Mouse (Mus musculus): ENCODE measurements around the gene Trim65. TPM values are rescaled to one million over a fixed set of nuclear protein-coding genes. Genes with fewer than 3 reads are reported as not detected.
A peak's percentile ranks its signal among the peaks of the same experiment; 100 is the strongest.

Gene Trim65
- polyA plus RNA-seq, 1 experiment from 2014 or later = 2.1 TPM

DNA sequence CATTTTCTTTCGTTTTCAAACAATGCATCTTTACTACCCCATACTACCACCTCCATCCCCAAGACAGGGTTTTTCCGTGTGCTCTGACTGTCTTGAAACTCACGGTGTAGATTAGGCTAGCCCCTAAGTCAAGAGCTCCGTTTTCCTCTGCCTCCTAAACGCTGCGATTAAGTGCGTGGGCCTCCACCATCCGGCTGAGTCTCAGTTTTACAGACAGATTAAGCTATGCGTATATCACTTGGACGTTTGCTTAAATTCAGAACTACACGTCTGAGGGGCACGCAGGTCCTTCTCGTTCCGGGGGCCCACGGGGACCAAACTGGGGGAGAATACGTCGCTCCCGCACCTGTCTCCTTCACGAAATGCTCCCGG is 7.2 kb upstream of the Trim65 start:
- Histone ChIP-seq H3K27me3 (no peaks in the 10 kb centered on the region), H3K4me2 (peak overlapping the region; percentile 59), H3K36me3 (peaks cover 48% of the 10 kb centered on the region), H3K4me1 (replicated peaks) (peaks cover 20% of the 10 kb centered on the region), H3K27ac (peak overlapping the region; percentile 78), H3K4me3 (replicated peaks) (peak overlapping the region; percentile 92), H3K9me3 (no peaks in the 10 kb centered on the region), H3K9ac (replicated peaks) (peak overlapping the region; percentile 83)
- under 1% methylated on average over 20 of the region's 20 CpGs for WGBS
- no peak for ATAC-seq (ENCODE audit: insufficient number of reproducible peaks, insufficient read depth, low FRiP score, low TSS enrichment, low read depth)

DNA sequence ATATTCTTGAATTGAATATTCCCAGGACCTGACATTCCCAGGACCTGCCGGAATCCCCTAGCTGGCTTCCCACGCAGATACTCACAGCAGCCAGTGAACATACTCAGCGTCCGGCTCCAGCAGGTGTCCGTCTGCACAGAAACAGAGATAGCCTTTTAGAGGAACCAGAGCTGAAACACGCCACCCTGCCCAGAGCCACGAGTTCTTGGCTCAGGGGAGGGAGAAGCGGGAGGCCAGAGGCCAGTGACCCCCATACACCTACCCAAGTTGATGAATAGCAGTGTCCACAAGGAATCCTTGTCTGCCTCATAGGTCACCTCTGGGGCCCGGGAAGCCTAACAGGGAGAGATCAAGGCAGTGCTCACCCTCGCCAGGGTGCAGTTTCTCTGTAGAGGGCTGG is 3.2 kb upstream of the Trim65 start:
- H3K9me3 ChIP-seq = no peaks in the 10 kb centered on the region
- peaks cover 47% of the 10 kb centered on the region for H3K36me3 ChIP-seq
- 79% methylated on average over 10 of the region's 10 CpGs for WGBS
- H3K27ac ChIP-seq = no peak overlapping the region
- ATAC-seq (ENCODE audit: insufficient number of reproducible peaks, insufficient read depth, low FRiP score, low TSS enrichment, low read depth) = no peak
- no peak overlapping the region for H3K9ac ChIP-seq (replicated peaks)
- H3K27me3 ChIP-seq = no peaks in the 10 kb centered on the region; the same call in none of the 2 replicates
- no peak overlapping the region for H3K4me2 ChIP-seq
- H3K4me3 ChIP-seq (replicated peaks) = no peak overlapping the region
- H3K4me1 ChIP-seq (replicated peaks) = peaks cover 42% of the 10 kb centered on the region

DNA sequence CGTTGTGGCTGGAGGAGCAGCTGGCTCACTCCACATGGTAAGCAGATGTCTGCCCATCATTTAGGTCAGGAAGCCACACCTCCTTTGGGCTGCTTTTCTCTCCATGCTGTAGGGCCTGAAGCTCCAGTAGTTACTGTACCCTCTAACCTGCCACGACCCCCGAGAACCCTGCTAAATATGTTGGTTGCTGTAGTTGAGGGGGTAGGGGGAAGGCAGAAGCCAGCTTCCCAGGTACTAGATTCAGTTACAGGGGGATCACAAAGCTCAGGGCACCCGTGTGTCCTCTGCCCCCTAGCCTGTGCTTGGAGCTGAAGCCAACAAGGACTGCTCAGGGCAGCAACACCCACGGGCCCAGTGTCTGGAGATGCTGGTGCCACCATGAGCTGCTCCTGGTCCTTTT is 2.6 kb upstream of the Trim65 start:
- Histone ChIP-seq H3K27ac (peak overlapping the region; percentile 12; the same call in 1 of the 2 replicates), H3K36me3 (peaks cover 48% of the 10 kb centered on the region), H3K9me3 (no peaks in the 10 kb centered on the region), H3K4me1 (replicated peaks) (peaks cover 42% of the 10 kb centered on the region), H3K9ac (replicated peaks) (no peak overlapping the region), H3K27me3 (no peaks in the 10 kb centered on the region; the same call in none of the 2 replicates), H3K4me2 (no peak overlapping the region), H3K4me3 (replicated peaks) (no peak overlapping the region)
- ATAC-seq (ENCODE audit: insufficient number of reproducible peaks, insufficient read depth, low FRiP score, low TSS enrichment, low read depth) = no peak
- 54% methylated on average over 5 of the region's 5 CpGs for WGBS

DNA sequence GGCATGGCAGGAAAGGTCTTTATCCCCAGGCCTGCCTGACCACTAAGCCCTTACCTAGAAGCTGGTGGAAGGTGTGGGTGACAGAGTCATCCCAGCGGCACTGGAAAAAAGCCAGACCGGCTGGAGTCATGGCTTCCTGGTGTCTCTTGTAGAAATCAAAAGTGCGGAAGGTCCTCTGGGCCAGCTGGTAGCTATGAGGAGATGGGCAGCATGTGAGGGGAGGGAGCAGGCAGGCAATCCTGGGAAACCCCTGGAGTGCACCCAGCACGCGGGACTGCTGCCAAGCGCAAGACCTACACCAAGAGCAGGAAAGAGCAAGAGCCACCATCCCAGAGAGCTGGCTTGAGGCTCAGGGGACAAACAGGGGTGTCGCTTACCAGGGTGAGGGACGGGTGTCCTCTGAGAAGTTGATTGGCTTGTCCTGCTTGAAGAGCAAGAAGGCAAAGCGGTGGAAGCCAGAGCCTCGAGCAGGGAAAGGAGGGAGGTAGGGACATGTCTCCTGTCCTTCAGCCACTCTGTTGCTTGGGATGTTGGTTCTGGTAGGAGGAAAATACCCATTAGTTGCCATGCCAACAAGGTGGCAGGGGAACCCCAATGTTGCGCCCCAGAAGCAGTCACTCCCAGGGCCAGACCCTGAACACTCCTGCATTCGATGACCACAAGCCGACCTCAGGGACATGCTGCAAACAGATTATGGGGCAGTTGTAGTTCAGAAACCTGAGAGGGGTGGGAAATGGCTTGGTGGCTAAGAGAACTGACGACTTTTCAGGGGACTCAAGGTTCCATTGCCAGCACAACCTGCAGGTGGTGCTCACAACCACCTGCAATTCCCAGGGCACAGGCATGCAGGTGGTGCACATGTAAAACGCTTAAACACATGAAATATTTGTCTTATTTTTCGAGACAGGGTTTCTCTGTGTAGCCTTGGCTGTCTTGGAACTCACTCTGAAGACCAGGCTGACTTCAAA is 1.7 kb upstream of the Trim65 start:
- Histone ChIP-seq H3K27me3 (no peaks in the 10 kb centered on the region; the same call in none of the 2 replicates), H3K4me2 (no peak overlapping the region), H3K27ac (no peak overlapping the region), H3K9ac (replicated peaks) (no peak overlapping the region), H3K4me3 (replicated peaks) (no peak overlapping the region), H3K36me3 (peaks cover 48% of the 10 kb centered on the region), H3K9me3 (no peaks in the 10 kb centered on the region), H3K4me1 (replicated peaks) (peaks cover 45% of the 10 kb centered on the region)
- 81% methylated on average over 16 of the region's 16 CpGs for WGBS
- no peak for ATAC-seq (ENCODE audit: insufficient number of reproducible peaks, insufficient read depth, low FRiP score, low TSS enrichment, low read depth)

DNA sequence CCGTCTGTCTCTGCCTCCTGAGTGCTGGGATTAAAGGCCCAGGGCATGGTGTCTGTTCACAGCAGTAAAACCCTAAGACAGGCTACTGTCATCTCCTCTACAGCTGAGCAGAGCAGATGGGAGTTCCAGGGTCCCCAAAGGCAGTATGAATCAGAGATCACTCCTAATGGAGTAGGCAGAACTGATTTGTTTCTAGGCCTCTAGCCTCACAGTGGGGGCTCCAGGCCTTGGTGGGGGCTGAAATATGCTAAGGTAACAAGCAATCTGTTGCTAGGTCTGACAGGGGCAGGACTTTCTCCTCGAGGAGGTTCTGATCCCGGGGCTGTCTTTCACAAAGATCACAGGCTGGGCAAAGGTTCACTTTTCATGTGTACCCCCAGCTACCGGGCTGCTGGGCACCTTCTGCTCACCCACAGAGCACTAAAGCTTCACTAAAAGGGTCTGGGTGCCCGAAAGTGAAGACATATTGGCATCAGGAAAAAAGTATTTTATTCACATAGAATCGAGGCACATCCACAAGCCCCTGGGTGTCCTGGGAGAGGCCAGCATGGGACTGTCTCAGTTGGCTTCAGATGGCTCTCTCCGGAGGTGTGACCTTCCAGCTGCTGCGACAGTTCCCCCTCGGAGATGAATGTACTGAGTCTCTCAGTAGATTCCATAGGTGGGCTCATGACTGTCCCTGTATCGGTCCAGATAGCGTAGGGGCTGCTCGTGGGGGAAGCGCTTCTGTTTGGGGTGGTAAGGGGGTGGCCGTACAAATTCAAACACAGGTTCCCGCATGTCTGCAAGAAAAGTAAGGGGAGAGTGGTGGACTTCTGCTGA is 632 bp upstream of the Trim65 start:
- Histone ChIP-seq H3K36me3 (peaks cover 48% of the 10 kb centered on the region), H3K27me3 (no peaks in the 10 kb centered on the region; the same call in none of the 2 replicates), H3K9me3 (no peaks in the 10 kb centered on the region), H3K4me1 (replicated peaks) (peaks cover 46% of the 10 kb centered on the region), H3K4me2 (peak overlapping the region; percentile 73), H3K9ac (replicated peaks) (peak overlapping the region; percentile 18; the same call in 1 of the 2 replicates), H3K4me3 (replicated peaks) (peak overlapping the region; percentile 57), H3K27ac (peak overlapping the region; percentile 85)
- ATAC-seq (ENCODE audit: insufficient number of reproducible peaks, insufficient read depth, low FRiP score, low TSS enrichment, low read depth) = no peak
- WGBS = 84% methylated on average over 15 of the region's 15 CpGs

DNA sequence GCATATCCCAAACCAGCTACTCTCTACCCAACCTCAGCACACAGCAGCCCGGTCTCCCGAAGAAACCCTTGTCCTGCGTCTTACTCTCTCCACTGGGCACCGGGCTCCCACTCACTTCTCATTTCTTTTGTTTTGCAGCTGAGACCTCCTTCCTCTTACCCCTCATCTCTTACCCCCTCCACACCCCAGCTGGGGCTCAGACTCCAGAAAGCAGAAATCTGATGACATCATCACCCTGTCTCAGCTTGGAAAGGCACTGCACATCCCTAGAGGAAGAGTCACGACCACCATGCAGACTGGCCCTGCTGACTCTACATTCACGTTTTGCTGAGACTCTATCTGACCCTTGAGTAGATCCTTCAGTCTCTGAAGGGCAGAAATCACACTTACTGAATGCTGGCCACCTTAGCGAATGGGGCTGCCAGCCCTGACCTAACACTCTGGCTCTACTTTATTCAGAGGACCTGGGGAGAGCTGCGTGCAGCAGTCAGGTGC is 888 bp downstream of the Trim65 start:
- H3K27me3 ChIP-seq = no peaks in the 10 kb centered on the region; the same call in none of the 2 replicates
- peak overlapping the region; percentile 57 for H3K4me3 ChIP-seq (replicated peaks)
- 0 out of 2 replicates have a peak, but pooled peaks have one; percentile 12 for ATAC-seq (ENCODE audit: insufficient number of reproducible peaks, insufficient read depth, low FRiP score, low TSS enrichment, low read depth)
- peak overlapping the region; percentile 68 for H3K9ac ChIP-seq (replicated peaks)
- H3K36me3 ChIP-seq = peaks cover 48% of the 10 kb centered on the region
- H3K4me1 ChIP-seq (replicated peaks) = peaks cover 49% of the 10 kb centered on the region
- no peaks in the 10 kb centered on the region for H3K9me3 ChIP-seq
- peak overlapping the region; percentile 85 for H3K27ac ChIP-seq
- WGBS = 44% methylated on average over 8 of the region's 8 CpGs
- H3K4me2 ChIP-seq = peak overlapping the region; percentile 73

DNA sequence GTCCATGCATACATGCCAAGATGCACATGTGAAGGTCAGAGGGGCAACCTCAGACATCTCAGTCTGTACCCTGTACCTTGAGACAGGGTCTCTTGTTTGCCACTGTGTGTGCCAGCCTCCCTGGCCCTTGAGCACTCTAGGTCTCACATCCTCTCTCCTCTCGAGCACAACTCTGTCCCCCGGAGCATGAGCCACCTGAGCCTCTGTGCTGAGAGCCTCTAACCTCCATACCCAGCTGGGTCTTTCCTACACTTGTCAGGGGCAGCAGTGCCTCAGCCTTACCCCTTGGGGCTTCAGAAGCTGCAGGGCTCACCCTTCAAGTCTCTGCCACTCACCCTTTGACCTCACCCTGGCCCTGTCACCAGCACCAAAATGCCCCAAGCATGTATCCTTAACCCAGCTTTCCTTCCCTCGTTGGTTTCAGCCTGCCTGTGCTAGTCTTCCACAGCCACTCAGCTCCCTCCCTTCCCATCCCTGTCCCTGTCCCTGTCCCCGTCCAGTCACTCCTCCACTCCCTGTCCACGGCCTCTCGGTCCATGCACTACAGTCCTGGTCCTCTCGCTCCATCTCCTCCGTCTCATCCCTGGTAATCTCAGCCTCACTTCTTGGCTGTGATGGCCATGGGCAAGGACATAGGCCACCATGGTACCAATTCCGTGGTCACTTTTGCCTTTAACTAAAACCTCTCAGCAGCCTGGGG is 1.7 kb downstream of the Trim65 start:
- no peaks in the 10 kb centered on the region; the same call in none of the 2 replicates for H3K27me3 ChIP-seq
- 0 out of 2 replicates have a peak overlapping the region, but pooled peaks have one; percentile 1 for H3K9ac ChIP-seq (replicated peaks)
- H3K36me3 ChIP-seq = peaks cover 40% of the 10 kb centered on the region
- H3K27ac ChIP-seq = no peak overlapping the region
- 82% methylated on average over 9 of the region's 9 CpGs for WGBS
- no peak overlapping the region for H3K4me3 ChIP-seq (replicated peaks)
- no peak for ATAC-seq (ENCODE audit: insufficient number of reproducible peaks, insufficient read depth, low FRiP score, low TSS enrichment, low read depth)
- H3K9me3 ChIP-seq = no peaks in the 10 kb centered on the region
- peaks cover 49% of the 10 kb centered on the region for H3K4me1 ChIP-seq (replicated peaks)
- H3K4me2 ChIP-seq = peak overlapping the region; percentile 73; the same call in 1 of the 2 replicates

DNA sequence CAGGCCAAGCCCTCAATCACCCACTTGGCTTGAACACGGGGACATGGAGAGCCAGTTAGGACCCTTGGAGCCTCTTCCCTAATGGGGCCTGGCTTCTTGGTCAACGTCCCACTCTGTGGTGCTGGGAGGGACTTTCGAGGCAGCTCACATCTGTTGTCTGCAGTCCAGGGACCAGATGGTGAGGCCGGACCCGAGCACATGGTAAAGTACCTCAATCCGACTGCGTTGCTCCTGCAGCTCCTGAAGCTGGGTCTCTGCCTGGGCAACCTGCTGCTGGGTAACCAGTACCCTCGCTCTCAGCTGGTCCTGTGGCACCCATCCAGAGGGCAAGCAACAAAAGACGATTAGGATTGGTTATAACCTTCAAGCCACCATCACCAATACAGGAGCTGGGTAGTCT is 2.9 kb downstream of the Trim65 start:
- Histone ChIP-seq H3K9me3 (no peaks in the 10 kb centered on the region), H3K4me3 (replicated peaks) (no peak overlapping the region; the same call in 1 of the 2 replicates), H3K9ac (replicated peaks) (peak overlapping the region; percentile 44), H3K27me3 (no peaks in the 10 kb centered on the region; the same call in none of the 2 replicates), H3K27ac (peak overlapping the region; percentile 50; the same call in 1 of the 2 replicates), H3K36me3 (peaks cover 29% of the 10 kb centered on the region), H3K4me1 (replicated peaks) (peaks cover 41% of the 10 kb centered on the region), H3K4me2 (peak overlapping the region; percentile 49)
- 68% methylated on average over 9 of the region's 9 CpGs for WGBS
- ATAC-seq (ENCODE audit: insufficient number of reproducible peaks, insufficient read depth, low FRiP score, low TSS enrichment, low read depth) = no peak

DNA sequence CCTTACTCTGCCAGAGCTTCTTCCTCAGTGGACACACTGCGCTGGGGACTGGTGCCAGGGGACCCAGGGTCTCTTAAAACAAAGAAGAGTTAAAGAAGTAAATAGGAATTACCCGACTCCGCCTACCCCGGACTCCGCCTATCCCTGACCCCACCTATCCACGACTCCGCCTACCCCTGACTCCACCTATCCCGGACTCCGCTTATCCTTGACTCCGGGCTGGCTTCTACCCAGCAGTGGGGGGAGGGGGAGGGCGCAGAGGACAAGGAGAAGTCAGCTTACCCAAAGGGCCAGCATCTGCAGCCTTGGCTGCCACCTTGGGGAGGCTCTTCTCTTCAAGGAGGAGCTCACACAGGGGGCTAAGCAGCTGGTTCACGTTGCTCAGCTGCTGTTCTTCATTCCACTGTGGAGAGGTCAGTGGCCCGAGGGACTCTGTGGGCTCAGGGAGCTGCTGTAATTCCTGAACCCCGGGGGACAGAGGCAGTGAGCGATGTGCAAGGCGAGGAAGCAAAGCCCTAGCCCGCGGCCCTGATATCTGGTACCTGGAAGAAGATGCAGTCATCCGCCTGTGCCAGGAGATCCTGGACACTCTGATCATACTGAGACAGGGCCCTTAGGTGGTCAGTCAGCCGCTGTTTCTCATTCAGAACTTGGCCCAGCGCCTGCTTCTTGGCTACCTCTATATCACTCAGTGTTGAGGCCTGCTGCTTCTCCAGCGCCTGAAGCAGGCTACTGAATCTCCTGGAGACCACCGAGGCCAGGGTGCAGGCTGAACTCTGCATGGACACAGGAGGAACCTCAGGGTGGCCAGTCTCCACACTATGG is 3.6 kb downstream of the Trim65 start, which contains the start of gene Trim47:
Trim47 (minus strand) TSS at position 55 of the 825 bp plus-strand sequence.
- Histone ChIP-seq H3K4me1 (replicated peaks) (peaks cover 40% of the 10 kb centered on the region), H3K36me3 (peaks cover 26% of the 10 kb centered on the region), H3K27ac (peak within 1 kb of the TSS; percentile 50; the same call in 1 of the 2 replicates), H3K9me3 (no peaks in the 10 kb centered on the region), H3K4me2 (peak within 1 kb of the TSS; percentile 49), H3K27me3 (no peaks in the 10 kb centered on the region; the same call in none of the 2 replicates), H3K4me3 (replicated peaks) (peak within 1 kb of the TSS; percentile 28), H3K9ac (replicated peaks) (peak within 1 kb of the TSS; percentile 44)
- ATAC-seq (ENCODE audit: insufficient number of reproducible peaks, insufficient read depth, low FRiP score, low TSS enrichment, low read depth) = no peak
- 23% methylated on average over 23 of the region's 23 CpGs for whole genome bisulfite sequencing

Measured in limb, embryonic 12.5 days (tissue).